Mouse (Mus musculus): ENCODE measurements around the gene Olfr1161.
"Not testable (repeated sequence)": the region's sequence is repeated elsewhere in the genome, so short reads cannot be mapped to it uniquely, and the experiment has no call there.

Gene Olfr1161

GRCm38 (mm10) chr2:88022474-88022873 lies at the start of gene Olfr1161:
TSS of gene Olfr1161 (plus strand) at chr2:88022774.
- not testable (repeated sequence) for DNase-seq

- DNase-seq = no peak
These were observed 48.0 kb upstream of the Olfr1161 start, which contains the start of gene Olfr74 for GRCm38 (mm10) chr2:87974563-87974962. TSS of gene Olfr74 (minus strand) at chr2:87974663.

GRCm38 (mm10) chr2:87989813-87990212 lies 32.8 kb upstream of the Olfr1161 start, which contains the start of gene Olfr1158:
TSS of gene Olfr1158 (plus strand) at chr2:87990113.
- DNase-seq = no peak

- DNase-seq = no peak
These were observed 14.9 kb upstream of the Olfr1161 start, which contains the start of gene Olfr1160 for GRCm38 (mm10) chr2:88007515-88008318. TSS of gene Olfr1160 (minus strand) at chr2:88008268.

- DNase-seq = no peak
These were observed 15.0 kb downstream of the Olfr1161 start, which contains the start of gene Olfr73 for GRCm38 (mm10) chr2:88037599-88037998. TSS of gene Olfr73 (minus strand) at chr2:88037699.

GRCm38 (mm10) chr2:88051029-88051428 lies 28.5 kb downstream of the Olfr1161 start, which contains the start of gene Olfr1162:
TSS of gene Olfr1162 (minus strand) at chr2:88051129.
- DNase-seq = no peak

GRCm38 (mm10) chr2:88063587-88063986 lies 41.0 kb downstream of the Olfr1161 start:
- no peak for DNase-seq

GRCm38 (mm10) chr2:88071730-88072129 lies 49.2 kb downstream of the Olfr1161 start, which contains the start of gene Olfr1163:
TSS of gene Olfr1163 (minus strand) at chr2:88071830.
- DNase-seq = no peak

Measured in thymus, postnatal 25 days (tissue).